Mouse (Mus musculus) naive thymus-derived CD4-positive, alpha-beta T cell, adult 5 months (primary cell): ENCODE measurements around the gene Mmp23. TPM values are rescaled to one million over a fixed set of nuclear protein-coding genes. Genes with fewer than 3 reads are reported as not detected.

Experiments used
- polyA plus RNA-seq: library from polyadenylated mRNA; unstranded; fragments of 100-300 nt; shearing (Covaris generic); gene quantifications from one replicate; pipeline ENCODE4 v1.2.1, GENCODE M21; 2017

Mmp23 gene
- not detected for polyA plus RNA-seq

DNA sequence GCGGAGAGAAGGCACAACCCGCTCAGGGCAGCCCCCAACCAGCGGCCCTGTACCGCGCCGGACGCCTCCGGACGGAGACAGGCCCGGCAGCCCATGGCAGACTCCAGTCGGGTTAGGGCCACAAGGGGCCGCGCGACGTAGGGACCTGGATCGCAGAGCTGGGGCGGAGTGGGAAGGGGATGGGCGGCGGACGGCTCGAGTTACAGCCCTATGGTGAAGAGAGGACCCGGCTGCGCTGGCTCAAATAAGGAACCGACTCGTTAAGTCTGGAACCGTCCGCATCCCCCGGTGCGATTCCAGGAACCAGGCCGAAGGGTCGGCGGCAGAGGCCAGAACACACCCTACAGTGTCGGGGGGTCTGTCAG is at the start of gene Mmp23:
TSS of gene Mmp23 (minus strand) at position 299 of the 365 bp plus-strand sequence.

DNA sequence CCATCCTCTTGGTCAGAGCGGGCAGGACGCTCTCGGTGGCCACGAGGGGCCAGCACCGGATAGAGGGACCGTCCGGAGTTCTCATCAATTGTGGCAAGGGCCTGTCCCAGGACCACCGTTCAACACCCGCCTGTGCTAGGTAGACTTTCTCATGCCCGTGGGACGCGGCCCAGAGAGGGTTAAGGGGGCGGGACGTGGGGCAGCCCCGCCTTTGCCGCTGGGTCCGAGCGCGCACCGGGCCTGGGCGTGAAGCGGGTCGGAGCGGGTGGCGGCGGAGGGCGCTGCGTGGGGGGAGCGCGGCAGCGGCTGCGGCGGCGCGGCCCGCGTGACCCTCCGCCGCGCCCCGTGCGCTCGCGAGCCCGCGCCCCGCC is 40.9 kb upstream of the Mmp23 start, which contains the start of gene Fndc10:
TSS of gene Fndc10 (plus strand) at position 232 of the 371 bp plus-strand sequence.

DNA sequence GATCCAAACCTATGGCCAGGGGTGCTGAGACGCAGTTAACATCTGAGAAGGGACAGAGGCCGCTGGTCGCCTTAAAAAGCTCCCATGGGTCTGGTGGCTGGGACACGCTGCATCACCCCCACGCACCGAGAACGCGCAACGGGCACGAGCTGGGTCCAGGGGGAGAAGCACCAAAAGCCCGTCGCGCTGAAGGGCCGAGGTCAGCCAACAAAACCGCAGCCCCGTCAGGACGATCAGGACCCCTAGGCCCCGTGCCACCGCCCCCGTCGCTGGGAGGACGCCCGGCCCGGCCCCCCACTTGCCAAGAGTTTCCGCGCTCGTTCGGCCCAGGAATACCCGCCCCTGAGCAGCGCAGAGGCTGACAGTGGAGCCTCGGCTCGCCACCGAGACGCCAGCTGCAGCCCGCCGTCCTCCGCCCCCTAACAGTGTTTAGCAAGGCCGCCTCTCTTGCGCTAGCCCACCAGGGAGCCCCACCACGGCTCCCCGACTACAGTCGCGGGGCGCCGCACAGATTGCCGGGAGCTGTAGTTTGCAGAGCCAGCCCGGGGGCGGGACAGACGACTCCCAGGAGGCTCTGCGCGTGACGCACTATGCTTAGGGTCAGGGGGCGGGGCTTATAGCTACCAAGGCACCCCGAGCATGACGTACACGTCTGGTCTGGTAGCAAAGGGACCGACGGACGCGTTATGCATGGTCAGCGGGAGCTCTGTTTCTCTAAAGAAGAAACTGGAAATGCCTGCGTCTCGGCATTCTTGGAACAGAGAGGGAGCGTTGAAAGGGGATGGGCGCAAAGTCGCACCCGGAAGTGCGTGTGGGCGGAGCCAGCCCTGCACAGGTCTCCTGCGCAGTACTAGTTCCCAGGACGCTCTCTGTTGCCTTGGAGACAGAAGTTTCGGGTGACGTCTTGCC is 15.8 kb upstream of the Mmp23 start, which contains the start of gene Mib2:
TSS of gene Mib2 (minus strand) at position 510 of the 909 bp plus-strand sequence.

DNA sequence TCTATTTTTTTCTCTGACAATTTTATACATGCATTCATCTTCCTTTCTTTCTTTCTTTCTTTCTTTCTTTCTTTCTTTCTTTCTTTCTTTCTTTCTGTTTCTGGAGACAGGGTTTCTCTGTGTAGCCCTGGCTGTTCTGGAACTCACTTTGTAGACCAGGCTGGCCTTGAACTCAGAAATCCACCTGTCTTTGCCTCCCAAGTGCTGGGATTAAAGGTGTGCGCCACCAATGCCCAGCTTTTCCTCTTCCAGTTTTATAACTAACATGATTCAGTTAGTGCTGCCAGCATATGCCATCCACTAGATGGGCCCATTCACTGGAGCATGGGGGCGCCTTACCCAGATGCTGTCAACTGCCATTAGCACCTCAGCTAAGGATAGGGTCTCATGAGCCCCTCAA is 7.9 kb downstream of the Mmp23 start, which contains the start of gene Gm10563:
TSS of gene Gm10563 (minus strand) at position 101 of the 400 bp plus-strand sequence.

DNA sequence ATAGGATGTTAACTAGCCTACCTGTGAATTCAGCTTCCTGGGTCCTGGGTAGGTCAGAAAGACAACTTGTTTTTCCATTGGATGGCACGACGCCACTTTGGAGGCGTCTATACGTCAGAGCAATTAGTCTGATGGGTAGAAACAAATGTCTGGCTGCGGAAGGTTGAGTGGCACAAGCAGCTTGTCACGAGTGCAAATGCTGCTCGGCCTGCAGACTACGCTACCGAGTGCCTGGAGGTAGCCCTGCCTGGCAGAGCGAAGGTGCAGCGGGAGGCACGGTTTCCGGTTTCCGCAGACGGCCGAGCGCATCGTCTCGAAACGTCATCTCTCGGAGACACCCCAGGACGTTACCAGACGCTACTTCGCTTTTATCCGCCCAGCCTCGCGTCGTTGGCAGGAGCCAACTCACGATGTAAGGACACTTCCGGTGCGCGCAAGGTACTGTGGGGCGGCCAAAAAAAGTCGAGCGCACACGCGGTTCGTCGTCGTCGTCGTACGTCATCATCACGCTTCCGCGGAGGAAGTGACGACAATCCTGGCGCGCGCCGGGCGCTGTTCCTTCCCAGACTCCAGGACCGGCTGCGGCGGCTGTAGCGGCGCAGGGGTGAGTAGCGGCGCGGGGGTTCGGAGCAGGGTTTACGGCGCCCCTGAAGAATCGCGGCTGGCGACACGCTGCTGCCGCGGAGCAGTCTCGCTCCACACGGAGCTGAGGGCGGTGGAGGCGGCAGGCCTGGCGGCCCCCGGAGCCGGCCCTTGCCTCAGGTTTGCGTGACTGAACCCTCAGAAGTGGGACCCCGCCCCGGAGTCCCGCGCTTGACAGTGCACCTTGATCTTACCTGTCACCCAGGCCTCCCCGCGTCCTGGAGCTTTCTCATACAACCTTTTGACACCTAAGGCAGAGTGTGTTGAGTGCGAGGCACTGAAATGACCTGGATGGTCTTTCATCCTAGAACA is 28.6 kb downstream of the Mmp23 start, which contains the start of gene Cdk11b:
TSS of gene Cdk11b (plus strand) at position 517 of the 954 bp plus-strand sequence.

DNA sequence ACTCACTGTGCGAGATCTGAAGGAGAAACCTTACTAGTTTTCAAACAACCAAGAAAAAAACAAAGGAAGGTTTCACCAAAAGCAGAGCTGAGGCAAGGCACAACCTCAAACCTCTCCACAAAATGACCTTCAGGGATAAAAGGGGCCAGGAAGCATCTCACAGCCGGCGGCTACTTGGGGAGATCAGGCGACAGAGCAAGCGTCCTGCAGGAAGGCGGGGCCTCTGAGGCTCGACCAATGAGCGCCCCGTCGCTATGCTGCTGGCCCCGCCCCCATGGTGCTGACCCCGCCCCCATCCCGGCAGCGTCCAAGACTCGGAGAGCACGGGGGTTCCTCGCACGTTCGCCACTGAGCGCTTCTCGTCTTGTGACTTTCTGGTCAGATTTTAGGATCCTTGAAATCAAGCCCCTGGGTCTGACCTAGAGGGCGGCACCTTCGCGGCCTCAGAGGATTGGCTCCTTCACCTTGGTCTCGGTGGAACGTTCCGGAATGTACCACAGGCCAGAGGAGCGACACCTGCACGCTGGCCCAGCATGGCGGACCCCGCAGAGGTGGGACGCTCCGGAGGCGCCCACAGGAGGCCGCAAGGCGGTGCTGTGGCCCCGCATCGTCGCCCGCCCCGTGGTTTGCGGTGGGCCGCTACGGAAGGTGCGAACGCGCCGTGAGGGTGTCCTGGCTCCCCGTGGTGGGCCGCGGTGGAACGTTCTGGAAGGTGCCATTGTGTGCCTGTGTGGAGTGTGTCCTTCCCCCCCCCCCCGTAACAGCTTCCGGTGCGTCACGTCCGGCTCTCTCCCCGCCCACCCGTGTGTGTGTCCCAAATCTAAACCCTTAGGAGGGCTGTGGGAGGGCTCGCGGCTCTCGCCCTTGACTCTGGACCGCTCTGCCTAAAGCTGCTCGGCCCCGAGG is 51.8 kb downstream of the Mmp23 start, which contains the start of gene Slc35e2:
TSS of gene Slc35e2 (plus strand) at position 326 of the 906 bp plus-strand sequence.

Other genes starting within 250 kb of the Mmp23 start
- gene Cfap74, start 244.2 kb downstream of the Mmp23 start, polyA plus RNA-seq: 4.7 TPM
- not detected for gene Tmem52, start 184.3 kb downstream of the Mmp23 start, polyA plus RNA-seq
- 416 TPM for gene Gnb1, start 162.0 kb downstream of the Mmp23 start, polyA plus RNA-seq
- 101 TPM for gene Nadk, start 91.0 kb downstream of the Mmp23 start, polyA plus RNA-seq
- 25.7 TPM for gene Slc35e2, start 52.0 kb downstream of the Mmp23 start, polyA plus RNA-seq
- gene Cdk11b, start 28.5 kb downstream of the Mmp23 start, polyA plus RNA-seq: 317 TPM
- not detected for gene Gm10563, start 8.0 kb downstream of the Mmp23 start, polyA plus RNA-seq
- 55.2 TPM for gene Mib2, start 15.8 kb upstream of the Mmp23 start, polyA plus RNA-seq
- gene Fndc10, start 41.0 kb upstream of the Mmp23 start, polyA plus RNA-seq: 13.4 TPM
- gene Ssu72, start 51.4 kb upstream of the Mmp23 start, polyA plus RNA-seq: 96.5 TPM
- 0.57 TPM for gene Tmem240, start 81.4 kb upstream of the Mmp23 start, polyA plus RNA-seq
- 104 TPM for gene Atad3a, start 107.7 kb upstream of the Mmp23 start, polyA plus RNA-seq
- not detected for gene Vwa1, start 121.3 kb upstream of the Mmp23 start, polyA plus RNA-seq
- gene Tmem88b, start 132.5 kb upstream of the Mmp23 start, polyA plus RNA-seq: not detected
- gene Ankrd65, start 137.1 kb upstream of the Mmp23 start, polyA plus RNA-seq: not detected
- gene Mrpl20, start 149.5 kb upstream of the Mmp23 start, polyA plus RNA-seq: 62.8 TPM
- 444 TPM for gene Ccnl2, start 159.1 kb upstream of the Mmp23 start, polyA plus RNA-seq
- 116 TPM for gene Aurkaip1, start 177.9 kb upstream of the Mmp23 start, polyA plus RNA-seq
- 2.1 TPM for gene Mxra8, start 186.3 kb upstream of the Mmp23 start, polyA plus RNA-seq
- 117 TPM for gene Dvl1, start 194.0 kb upstream of the Mmp23 start, polyA plus RNA-seq
- gene Tas1r3, start 210.0 kb upstream of the Mmp23 start, polyA plus RNA-seq: 0.55 TPM
- gene Cptp, start 216.1 kb upstream of the Mmp23 start, polyA plus RNA-seq: 3.0 TPM
- gene Ints11, start 216.2 kb upstream of the Mmp23 start, polyA plus RNA-seq: 80.6 TPM
- gene Pusl1, start 238.4 kb upstream of the Mmp23 start, polyA plus RNA-seq: 41.9 TPM
- gene Acap3, start 238.4 kb upstream of the Mmp23 start, polyA plus RNA-seq: 34.2 TPM